Mouse (Mus musculus) right cerebral cortex, postnatal 14 days (tissue): ENCODE data around the gene Pcolce2.
A peak's percentile ranks its signal among the peaks of the same experiment; 100 is the strongest.

ENCODE experiments used
- DNase-seq: peaks from one replicate; pipeline ENCODE4 v3.0.0; 2022

Gene Pcolce2

DNA sequence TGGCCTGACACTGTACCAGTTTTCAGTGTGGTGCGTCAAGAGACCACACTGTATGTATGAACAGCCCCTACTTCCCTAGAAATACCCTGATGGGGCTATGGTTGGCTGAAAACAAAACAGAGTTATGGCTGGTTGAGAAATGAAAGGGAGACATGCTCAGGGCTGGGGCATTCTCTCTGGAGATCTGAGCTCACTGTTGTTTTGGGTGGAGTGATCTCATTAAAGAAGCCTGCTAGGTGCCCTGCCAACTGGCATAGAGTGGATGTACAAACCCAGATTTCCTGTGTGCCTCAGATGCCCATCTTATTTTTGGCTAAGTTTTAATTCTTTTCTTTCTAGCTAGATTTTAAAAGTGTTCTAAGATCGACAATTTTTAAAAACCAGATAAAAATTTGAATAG, 20.5 kb downstream of the Pcolce2 start:
- DNase-seq, result no peak

DNA sequence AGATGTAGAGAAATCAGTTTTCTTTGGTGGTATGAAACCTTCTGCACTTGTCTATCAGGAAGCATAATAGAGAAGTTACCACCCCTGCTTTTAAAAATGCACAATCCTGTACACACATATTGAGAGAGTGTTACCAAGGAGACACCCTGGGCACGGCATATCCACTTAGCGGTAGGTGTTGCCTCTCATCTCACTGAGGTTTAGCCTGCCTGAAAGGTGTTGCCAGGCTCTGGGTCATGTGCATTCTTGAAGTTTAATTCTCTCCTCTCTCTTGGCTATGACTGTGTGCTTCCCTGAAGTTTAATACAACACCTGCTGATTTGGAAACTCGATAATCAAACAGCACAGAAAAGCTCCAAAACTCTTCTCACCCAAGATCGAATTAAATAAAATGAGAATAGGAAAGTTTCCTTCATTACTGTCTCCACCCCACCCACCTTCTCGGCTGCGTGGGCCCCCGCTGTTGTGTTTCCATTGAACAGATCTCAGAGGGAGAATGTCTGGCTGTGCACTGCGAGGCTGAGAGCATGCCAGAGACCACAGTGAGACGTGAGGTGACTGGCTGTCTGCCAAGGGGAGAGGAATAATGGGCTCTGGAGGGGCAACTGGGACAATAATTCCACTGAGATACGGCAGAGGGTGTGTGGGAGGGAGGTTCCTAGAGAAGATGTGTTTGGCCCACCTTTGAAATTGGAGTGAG, 27.0 kb downstream of the Pcolce2 start:
- DNase-seq, result peak; percentile 16

DNA sequence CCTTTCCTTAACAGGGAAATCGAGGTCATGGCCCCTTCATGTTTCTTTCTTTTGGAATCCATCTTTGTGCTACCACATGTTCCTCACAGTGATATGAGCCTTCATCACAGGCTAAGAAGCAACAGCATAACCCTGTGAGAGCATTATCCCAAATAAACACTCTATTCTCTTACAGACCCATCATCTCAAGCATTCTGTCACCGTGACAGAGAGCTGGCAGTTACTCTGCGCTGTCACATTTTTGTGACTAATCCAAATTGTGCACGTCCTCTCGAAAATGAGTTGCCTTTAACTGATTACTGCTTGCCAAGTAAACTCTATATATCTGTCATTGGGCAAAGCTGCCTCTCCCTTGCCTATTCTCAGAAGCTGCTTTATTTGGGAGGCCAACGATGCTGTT, 28.4 kb downstream of the Pcolce2 start:
- DNase-seq, result no peak

DNA sequence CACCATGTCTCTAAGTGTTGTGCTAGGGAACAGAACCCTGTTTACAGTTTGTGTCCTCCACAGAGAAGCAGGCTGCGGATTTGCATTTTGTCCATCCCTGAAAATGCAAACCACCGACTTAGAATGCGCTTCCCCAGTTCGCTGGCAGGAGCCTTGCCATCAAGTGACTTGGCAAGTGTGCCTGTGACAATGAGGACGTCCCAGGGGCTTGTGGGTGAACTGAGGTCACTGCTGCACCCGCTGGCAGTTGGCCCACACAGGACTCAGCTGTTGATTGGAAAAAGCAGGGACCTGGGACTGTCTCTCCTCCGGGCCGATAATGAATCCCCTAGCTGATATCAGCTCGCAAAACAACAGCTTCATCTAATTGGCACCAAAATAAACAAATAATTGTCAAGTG, 30.4 kb downstream of the Pcolce2 start:
- peak; percentile 43 for DNase-seq

DNA sequence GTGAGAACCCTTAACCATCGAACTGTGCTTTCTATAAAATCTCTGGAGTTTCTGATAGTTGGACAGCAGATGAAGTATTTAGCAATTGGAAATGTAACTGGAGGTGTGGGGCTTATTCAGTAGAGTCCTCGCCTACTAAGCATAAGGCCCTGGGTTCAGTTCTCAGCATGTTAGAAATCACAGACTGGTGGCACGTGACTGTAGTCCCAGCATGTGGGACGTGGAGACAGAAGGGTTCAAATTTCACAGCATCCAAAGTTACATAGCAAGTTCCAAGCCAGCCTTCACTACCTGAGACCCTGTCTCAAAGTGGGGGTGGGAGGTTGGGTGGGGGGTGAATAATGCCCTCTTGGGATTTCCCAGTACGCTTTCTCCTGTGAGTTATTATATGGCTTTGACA, 30.9 kb downstream of the Pcolce2 start:
- no peak for DNase-seq

DNA sequence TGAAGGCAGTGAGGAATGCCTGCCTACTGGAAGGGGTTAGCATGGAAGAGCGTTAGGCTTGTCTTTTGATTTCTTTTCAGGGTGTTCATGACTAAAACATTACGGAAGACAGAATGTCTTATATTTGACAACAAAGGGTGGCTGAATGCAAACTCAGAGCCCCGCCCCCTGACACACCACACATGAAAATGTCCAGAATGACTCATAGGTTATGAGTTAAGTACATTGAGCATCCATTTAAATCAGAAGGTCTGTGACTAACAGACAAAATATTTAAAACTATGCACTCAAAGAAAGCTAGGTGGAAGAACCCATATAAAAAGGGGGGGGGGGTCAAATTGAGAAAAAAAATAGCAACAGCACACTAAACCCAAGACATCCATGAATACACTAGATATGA, 34.9 kb downstream of the Pcolce2 start:
- DNase-seq, result no peak

DNA sequence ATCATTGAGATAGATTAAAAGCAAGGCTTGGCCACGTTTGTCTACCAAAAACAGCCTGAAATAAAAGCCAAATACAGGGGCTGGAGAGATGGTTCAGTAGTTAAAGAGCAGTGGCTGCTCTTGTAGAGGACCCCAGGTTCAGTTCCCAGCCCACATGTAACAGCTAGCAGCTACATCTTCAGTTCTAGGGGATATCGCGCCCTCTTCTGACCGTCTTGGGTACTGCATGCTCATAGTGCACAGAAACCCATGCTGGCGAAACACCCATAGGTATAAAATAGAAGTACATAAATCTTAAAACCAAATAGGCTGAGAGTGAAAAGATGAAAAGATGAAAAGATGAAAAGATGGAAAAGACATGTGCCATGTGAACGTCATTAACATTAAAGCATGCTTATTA, 35.4 kb downstream of the Pcolce2 start:
- no peak for DNase-seq

DNA sequence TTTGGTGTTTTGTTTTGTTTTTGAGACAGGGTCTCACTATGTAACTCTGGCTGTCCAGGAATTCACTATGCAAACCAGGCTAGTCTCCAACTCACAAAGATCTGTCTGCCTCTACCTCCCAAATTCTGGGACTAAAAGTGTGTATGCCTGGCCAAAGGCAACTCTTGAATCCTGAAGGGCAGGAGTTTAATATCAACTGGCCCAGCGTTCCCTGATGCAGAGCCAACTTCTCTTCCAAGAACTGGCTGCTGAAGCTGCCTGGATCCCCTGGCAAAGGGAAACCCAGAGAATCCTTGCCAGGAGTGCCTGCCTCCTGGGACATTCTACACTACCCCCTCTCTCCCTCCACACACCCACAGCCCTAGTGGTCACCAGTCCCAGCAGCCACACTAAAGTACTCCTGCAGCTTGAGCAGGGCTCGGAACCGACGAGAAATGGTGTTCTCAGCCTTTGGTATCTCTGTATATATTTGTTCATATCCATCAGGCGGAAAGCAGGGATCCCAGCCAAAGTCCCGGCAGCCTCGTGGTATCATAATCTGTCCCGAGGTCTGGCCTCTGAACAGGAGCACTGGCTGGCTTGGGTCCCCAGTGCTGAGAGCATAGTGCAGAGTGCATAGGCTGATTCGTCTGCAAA, 37.8 kb downstream of the Pcolce2 start:
- no peak for DNase-seq

DNA sequence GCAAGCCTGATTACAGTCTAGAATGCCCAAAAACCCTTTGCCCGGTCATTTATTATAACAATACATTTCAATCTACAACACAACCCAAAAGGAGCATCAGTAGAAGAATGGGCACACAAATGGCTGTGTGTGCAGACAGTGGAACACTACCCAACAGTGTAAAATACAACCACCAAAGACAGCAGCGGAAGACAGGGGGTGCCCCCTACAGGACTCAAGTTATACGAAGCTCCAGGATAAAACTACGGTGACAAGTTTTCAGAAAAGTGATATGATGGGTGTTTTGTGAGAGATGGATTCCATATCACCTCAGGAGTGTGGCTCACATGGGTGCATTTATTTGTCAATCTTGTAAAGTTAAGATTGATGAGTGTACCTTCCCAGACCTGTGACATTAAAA, 38.6 kb downstream of the Pcolce2 start:
- no peak for DNase-seq

DNA sequence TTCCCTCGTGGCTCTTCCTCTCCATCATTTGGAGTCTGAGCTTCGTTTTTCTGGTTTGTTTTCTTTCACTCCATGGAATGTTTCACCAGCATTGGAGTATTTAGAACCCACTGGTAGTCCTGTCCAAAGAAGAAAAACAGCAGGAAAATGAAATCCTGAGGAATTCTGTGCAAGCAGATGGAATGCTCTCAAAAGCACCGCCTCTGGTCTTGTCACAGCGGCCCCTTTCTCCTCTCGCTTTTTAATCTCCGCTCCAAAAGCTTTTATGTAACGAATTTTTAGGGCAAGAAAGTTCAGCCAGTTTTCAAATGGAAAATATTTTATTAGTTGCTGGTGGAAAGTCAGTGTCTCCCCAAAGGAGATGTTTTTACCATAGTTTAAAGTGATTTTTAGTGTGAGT, 42.6 kb downstream of the Pcolce2 start:
- DNase-seq, result no peak

DNA sequence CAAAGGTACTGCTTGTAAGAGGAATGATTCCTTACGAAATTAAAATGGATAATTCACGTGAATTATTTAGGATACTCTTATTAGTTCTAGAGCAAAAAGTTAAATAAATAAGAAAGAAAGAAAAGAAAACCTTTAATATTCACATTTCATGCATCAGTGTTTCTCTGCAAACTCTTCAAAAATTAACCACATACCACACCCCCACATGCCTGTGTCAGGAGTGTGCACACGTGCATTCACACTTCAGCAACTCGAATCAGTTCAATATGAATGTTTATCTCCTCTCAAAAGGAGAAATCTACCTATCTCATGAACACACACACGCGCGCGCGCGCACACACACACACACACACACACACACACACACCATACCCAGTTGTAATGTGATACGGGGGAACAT, 43.3 kb downstream of the Pcolce2 start:
- no peak for DNase-seq

DNA sequence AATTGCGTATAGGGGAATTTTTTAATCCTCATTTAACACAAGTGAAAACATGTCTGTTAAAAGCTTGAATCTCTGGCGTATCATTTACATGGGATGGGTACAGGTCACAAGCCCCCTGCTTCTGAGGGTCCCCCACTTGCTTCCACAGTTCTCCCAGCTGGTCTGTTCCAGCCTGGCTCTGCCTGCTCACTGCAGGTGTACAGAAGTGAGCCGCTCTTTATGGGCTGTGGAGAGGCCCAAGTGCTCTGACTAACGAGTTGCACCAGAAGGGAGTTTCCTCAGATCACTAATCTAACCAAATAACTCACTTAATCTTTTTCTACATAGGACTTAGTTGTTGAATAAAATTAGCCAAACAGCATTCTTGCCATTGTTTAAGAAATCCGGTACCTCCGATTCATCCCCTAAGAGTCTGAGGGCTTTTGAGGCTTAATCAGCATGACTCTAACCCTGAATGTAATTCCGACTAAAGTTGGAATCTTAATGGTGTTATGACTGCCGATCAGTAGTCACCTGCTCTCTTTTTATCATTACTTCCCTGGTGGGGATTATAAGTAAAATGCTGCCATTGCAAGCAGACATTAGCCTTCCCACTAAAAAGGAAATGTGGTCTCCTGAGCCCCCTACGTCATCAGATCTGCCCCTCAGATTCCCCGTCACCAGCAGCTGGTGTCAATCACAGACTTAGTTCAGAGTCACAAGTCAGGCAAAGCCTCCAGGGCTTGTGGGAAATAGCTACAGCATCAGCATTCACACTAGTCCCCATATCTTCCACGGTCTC, 48.4 kb downstream of the Pcolce2 start:
- no peak for DNase-seq

DNA sequence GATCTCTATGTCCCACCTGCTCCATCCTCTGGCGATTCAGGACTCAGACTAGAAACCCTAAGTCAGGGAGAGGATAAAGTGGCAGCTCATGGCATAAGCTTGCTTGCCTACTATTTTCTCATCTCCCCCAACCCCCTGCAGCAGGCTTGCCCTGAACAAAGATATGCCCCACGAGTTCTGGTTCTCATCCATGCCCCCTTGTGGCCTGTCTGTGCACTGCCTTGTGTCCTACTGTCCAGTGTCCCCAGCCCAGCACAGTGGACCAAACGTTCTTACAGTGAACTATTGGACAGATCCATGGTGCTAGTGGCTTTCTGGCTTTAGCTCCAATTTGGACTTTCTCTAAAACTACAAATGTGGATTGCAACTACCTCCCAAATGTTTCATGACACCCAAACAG, 50.7 kb downstream of the Pcolce2 start:
- DNase-seq, result no peak

DNA sequence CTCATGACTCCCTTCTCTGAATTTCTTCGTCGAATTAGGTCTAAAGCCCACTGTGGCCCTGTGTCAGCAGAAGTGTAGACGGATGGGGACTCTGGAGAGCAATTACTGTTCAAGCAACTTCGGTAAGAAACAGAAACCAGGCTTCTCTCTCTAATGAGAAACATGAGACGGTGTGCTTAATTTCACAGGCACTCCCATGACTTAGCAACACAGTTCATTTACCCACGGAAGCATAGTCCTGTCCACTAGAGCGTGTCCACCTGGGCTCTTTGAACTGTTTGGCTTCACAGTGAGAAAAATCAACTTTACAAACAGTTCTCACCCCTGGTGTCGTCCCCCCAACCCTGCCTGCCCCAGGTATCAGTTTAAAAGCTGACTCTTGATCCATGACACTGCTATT, 55.4 kb downstream of the Pcolce2 start:
- no peak for DNase-seq

DNA sequence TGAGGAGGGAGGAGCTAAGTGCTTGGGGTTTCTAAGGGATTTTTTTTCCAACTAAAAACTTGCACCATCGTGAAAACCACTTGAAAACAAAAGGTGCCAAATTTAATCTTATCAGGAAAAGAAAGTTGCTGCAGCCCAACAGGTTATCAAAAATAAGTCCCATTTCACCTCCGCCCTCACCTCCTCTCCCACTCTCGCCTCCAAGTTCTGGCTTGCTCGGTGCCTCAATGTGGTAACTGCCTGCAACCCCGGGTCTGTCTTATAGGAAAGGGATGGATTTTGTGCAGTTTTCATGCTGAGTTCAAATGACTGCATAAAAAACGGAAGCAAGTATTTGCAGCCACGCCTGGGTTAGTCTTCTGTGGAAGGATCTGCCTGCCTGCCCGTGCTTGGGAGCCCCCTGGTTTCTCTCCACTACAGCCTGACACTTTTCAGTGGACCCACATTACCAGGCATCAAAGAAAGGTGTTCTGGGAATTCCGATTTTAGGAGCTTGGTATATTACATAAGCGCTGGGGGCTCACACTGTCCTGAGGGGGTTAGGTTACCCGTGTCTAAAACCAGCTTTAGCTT, 56.2 kb downstream of the Pcolce2 start:
- no peak for DNase-seq

DNA sequence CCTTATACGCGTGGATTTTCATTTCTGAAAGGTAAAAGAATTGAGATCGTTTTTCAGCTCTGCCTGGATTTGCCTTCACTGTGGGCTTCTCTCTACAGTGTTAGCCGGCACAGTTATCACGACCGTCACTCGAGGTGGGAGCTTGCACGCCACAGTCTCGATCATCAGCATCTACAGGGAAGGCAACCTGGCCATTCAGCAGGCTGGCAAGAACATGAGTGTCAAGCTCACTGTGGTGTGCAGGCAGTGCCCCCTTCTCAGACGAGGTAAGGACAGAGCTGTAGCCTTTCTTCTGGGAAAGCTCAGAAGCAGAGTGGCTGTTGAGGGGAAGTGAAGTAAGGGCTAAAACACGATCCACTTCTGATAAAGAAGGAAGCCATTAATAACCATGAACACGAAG, 57.1 kb downstream of the Pcolce2 start:
- no peak for DNase-seq

DNA sequence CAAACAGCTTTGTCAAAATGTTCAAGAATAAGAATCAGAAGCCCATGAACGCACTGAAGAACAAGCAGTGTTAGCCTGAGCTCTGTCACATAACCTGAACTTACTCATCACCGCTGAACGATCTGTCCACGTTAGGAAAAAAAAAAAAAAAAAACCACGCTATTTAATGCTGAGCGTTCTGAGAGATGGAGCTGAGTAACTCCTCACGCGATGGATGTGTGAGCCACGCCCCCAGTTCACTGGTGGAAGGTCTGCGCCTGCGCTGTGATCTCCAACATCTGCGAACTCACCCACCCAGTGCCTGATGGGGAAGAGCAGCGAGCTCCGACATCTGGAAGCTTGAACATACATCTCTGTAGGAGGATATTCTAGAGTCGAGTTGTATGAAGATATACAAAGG, 57.6 kb downstream of the Pcolce2 start:
- no peak for DNase-seq

DNA sequence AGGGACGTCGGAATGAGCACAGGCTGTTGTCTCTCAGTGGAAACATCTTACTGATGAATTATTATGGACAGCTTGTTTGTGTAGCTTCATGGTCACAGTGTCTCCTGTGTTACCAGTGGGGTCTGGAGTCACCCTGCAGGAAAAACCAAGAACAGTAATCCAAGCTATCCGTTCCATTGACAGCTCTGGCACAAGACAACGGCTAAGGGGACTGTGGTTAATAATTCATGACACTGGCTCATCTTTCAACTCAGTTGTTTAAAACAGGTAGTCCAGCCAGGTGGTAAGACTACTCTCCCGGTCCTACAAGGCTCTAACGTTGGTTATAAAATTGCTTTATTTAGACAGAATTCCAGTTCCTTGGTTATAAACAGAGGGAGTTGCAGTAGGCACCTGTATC, 59.2 kb downstream of the Pcolce2 start:
- DNase-seq, result no peak

DNA sequence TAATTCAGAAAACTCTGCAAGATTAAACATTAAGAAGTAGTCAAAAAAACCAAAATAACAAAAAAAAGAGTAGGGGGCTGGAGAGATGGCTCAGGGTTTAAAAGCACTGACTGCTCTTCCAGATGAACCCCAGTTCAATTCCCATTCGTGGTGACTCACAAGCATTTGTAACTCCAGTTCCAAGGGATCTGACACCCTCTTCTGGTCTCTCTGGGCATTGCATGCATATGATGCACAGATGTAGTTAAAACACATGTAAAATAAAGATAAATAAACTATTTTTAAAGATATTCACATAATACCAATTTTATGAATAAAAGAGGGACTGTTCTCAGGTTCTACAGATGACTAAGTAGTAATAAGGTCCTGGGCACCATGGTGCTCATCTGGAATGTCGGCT, 60.4 kb downstream of the Pcolce2 start:
- DNase-seq, result peak; percentile 55

DNA sequence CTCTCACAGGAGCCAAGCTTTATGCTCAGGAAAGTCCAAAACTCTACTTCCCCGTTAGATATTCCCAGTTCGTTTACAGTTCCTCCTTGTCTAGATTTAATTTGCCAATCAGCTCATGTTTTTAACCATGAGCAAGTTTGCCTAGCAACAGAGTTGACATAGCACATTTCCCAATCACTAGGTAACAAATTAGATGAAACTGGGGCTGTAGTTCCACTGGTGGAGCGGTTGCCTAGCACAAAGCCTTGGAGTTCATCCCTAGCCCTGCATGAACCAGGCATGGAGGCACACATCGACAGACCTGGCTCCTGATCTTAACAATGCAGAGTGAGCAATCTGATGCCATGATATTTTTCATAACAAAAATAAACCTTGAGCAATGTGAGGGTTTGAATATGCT, 61.9 kb downstream of the Pcolce2 start:
- no peak for DNase-seq

DNA sequence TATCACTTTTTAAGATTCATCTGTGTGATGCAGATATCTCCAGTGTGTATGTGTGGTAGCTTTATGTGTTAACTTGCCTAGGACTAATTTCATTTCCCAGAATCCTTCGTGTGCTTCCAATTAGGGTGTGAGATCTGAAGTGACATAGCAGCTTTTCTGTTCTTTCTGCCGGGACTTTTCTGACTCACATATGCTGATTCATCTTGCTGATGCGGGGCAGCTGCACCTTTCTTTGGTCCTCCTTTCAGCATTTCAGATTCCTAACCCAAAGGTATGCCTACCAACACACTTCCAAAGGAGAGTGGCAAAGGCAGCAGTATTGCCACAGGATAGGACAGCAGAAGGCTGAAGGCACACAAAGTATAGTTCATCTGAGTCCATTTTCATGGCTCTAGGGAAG, 66.7 kb downstream of the Pcolce2 start:
- DNase-seq, result no peak

DNA sequence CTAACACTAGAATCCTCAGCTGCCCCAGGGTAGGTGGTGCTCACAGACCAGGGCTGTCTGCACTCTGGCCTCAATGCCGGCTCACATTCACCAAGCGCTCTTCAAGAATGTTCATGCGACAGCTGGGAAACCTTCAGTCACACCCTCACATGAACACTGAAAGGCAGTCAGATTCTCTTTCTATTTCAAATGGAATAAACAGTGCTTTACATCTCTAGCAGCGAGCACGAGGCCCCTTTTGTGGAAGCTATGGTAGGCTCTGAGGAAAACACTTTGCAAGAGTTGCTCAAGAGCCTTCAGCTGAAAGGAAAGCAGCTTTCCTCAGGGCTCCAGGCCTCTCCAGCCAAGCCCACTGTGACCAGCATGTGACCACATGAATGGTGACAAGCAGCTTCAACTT, 68.0 kb downstream of the Pcolce2 start:
- DNase-seq, result no peak

DNA sequence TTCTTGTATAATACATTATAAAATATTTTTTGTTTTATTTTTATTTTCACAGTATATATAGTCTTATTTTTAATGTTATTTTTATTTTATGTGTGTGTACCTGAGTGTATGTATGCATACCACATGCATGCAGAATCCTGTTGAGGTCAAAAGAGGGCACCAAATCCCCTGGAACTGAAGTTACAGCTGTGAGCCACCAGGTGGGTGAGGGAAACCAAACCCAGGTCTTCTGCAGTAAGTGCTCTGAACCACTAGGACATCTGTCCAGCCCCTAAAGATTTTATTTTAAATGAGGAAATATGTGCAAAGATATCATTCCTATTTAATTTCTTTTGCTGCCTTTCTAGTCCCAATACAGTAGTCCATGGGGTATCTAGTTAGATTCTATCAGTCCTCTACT, 71.5 kb downstream of the Pcolce2 start:
- DNase-seq, result no peak

DNA sequence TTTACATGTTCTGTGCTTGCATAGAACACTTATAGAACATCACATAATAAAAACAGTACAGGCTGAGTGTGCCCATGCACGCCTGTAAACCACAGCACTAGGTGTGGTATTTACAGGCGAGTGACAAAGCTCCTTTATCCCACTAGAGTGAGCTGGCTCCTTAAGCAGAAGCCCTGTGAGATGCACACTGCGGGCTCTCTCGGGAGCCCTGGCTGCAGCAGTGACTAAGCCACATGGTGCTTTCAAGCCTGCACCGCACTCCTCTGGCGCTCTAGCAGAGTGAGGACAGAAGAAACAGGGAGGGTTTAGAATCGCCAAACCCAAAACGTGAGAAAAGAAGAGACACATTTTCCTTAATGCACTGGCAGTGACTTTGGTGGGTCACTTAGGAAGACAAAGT, 75.2 kb downstream of the Pcolce2 start:
- no peak for DNase-seq
